Mouse (Mus musculus): ENCODE measurements around the gene Vcp. TPM values are rescaled to one million over a fixed set of nuclear protein-coding genes. Genes with fewer than 3 reads are reported as not detected.

The Vcp gene
- polyA plus RNA-seq, 2 experiments = 80.0 to 176 TPM

DNA sequence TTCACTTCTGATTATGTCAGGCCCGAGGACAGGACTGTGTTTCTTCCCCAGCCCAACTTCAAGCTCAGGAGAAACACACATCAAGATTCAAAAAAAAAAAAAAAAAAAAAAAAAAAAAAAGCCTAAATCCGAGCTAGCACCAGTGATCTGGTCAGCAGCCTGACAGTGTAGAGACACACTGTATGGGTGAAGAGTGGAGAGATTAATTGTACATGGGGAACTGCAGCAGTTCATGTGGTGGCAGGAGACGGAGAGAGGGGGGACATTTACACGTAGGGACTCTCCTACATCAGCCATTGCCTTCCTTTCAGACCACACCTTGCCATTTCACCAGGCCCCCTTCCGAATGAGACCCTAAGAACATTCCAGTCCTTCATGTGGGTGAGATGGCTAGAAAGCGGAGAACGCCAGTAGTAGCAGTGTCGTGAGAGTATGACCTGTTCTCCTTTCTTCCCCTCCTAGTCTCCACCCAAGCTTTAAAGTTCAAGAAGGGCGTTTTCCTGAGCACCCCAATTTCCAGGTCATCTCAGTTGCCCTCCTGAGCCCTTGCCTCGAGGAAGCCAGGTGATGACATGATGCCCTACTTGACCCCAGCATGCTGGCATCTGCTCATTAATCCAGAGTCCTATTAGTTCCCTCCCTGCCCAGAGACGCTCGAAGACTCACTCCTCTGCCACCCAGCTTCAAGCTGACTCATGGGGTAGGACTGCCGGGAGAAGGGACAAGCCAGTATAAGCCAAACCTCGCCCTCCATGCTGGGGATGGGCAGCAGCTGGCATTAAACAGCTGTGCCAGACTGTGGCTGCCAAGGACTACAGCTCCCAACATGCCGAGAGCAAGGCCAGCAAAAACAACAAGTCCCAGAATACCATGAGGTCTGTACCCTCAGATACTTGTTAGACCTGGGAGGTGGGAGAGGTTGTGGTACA lies 38.5 kb upstream of the Vcp start:
- H3K9ac ChIP-seq (replicated peaks) = peak overlapping the region; percentile 93
- peak overlapping the region; percentile 86 for H3K4me2 ChIP-seq (ENCODE audit: low read depth)
- 40% methylated on average over 15 of the region's 15 CpGs for WGBS (ENCODE audit: insufficient replicate concordance)
- peak in 1 of 3 experiments; percentile 47 for DNase-seq (ENCODE audit: low read depth in 3 of 3, low spot score in 3 of 3)
- H3K4me3 ChIP-seq (ENCODE audit: insufficient read depth in 1 of 2, low read depth in 2 of 2, low read length in 2 of 2) = peak overlapping the region; percentile 76 to 84
- ATAC-seq (ENCODE audit: insufficient read depth) = peak; percentile 29; the same call in 1 of the 2 replicates
- no peaks in the 10 kb centered on the region for H3K27me3 ChIP-seq (ENCODE audit: control insufficient read depth, insufficient read depth, low read length)
- peaks cover 33 to 38% of the 10 kb centered on the region in 2 experiments for H3K4me1 ChIP-seq (replicated peaks; ENCODE audit: control insufficient read depth in 2 of 2, insufficient read depth in 2 of 2, low read length in 1 of 2)
- TF ChIP-seq EP300 (IDR thresholded peaks at IDR 0.05; ENCODE audit: low read depth) = no peak
- TF ChIP-seq CTCF (IDR thresholded peaks at IDR 0.05; ENCODE audit: low read depth) = no peak
- peak overlapping the region; percentile 98 for H3K27ac ChIP-seq
- H3K9me3 ChIP-seq (ENCODE audit: control insufficient read depth, low read length) = no peaks in the 10 kb centered on the region
- peaks cover 20% of the 10 kb centered on the region for H3K36me3 ChIP-seq (replicated peaks; ENCODE audit: control insufficient read depth, insufficient read depth, low read depth)

GRCm38 (mm10) chr4:43037860-43038566 lies 37.7 kb upstream of the Vcp start:
- under 1% methylated on average over 4 of the region's 4 CpGs for WGBS (ENCODE audit: insufficient replicate concordance)
- Histone ChIP-seq H3K9me3 (ENCODE audit: control insufficient read depth, low read length) (no peaks in the 10 kb centered on the region), H3K4me2 (ENCODE audit: low read depth) (peak overlapping the region; percentile 86), H3K9ac (replicated peaks) (peak overlapping the region; percentile 93), H3K27me3 (ENCODE audit: control insufficient read depth, insufficient read depth, low read length) (no peaks in the 10 kb centered on the region), H3K36me3 (replicated peaks; ENCODE audit: control insufficient read depth, insufficient read depth, low read depth) (peaks cover 22% of the 10 kb centered on the region), H3K4me3 (ENCODE audit: insufficient read depth in 1 of 2, low read depth in 2 of 2, low read length in 2 of 2) (peak overlapping the region; percentile 76 to 84), H3K27ac (peak overlapping the region; percentile 98), H3K4me1 (replicated peaks; ENCODE audit: control insufficient read depth in 2 of 2, insufficient read depth in 2 of 2, low read length in 1 of 2) (peaks cover 30 to 35% of the 10 kb centered on the region in 2 experiments)
- DNase-seq (ENCODE audit: low read depth in 3 of 3, low spot score in 3 of 3) (peak; percentile 85 to 86 (median 86)), ATAC-seq (ENCODE audit: insufficient read depth) (peak; percentile 63)
- TF ChIP-seq CTCF (IDR thresholded peaks at IDR 0.05; ENCODE audit: low read depth) (no peak; the same call in 1 of the 2 replicates), EP300 (IDR thresholded peaks at IDR 0.05; ENCODE audit: low read depth) (peak; percentile 95)

GRCm38 (mm10) chr4:43036356-43036755 lies 36.0 kb upstream of the Vcp start:
- TF ChIP-seq CTCF (IDR thresholded peaks at IDR 0.05; ENCODE audit: low read depth) = no peak
- TF ChIP-seq EP300 (IDR thresholded peaks at IDR 0.05; ENCODE audit: low read depth) = no peak
- Histone ChIP-seq H3K4me3 (ENCODE audit: insufficient read depth in 1 of 2, low read depth in 2 of 2, low read length in 2 of 2) (peak overlapping the region in 1 of 2 experiments; percentile 76; a peak in 2 of 4 replicates), H3K4me2 (ENCODE audit: low read depth) (peak overlapping the region; percentile 86), H3K9ac (replicated peaks) (peak overlapping the region; percentile 93; the same call in 1 of the 2 replicates), H3K27me3 (ENCODE audit: control insufficient read depth, insufficient read depth, low read length) (no peaks in the 10 kb centered on the region), H3K36me3 (replicated peaks; ENCODE audit: control insufficient read depth, insufficient read depth, low read depth) (peaks cover 22% of the 10 kb centered on the region), H3K9me3 (ENCODE audit: control insufficient read depth, low read length) (no peaks in the 10 kb centered on the region), H3K27ac (no peak overlapping the region), H3K4me1 (replicated peaks; ENCODE audit: control insufficient read depth in 2 of 2, insufficient read depth in 2 of 2, low read length in 1 of 2) (peaks cover 35 to 38% of the 10 kb centered on the region in 2 experiments)
- WGBS (ENCODE audit: insufficient replicate concordance) = 82% methylated on average over 10 of the region's 10 CpGs
- DNase-seq (ENCODE audit: low read depth in 3 of 3, low spot score in 3 of 3) (no peak), ATAC-seq (ENCODE audit: insufficient read depth) (no peak)

DNA sequence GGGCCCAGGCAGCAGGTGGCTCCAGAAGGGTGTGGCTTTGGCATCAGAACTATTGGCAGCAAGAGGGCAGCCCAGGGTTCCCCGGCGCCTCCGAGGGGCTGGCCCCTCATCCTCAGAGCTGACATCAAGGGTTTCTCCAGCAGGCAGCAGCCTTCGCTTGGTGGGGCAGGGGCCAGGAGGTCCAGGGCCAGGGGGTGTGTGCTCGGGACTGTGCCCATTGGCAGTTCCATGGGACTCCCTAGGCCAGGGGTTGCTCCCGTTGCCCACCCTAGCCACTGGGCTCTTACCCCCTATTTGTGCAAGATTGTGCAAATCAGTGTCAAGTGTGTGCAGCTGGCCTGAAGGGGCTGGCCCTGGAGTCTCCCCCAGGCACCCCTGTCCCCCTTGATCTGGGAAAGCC lies 35.5 kb upstream of the Vcp start:
- TF ChIP-seq CTCF (IDR thresholded peaks at IDR 0.05; ENCODE audit: low read depth) = peak; percentile 13; the same call in 1 of the 2 replicates
- TF ChIP-seq EP300 (IDR thresholded peaks at IDR 0.05; ENCODE audit: low read depth) = no peak
- peaks cover 22% of the 10 kb centered on the region for H3K36me3 ChIP-seq (replicated peaks; ENCODE audit: control insufficient read depth, insufficient read depth, low read depth)
- H3K4me1 ChIP-seq (replicated peaks; ENCODE audit: control insufficient read depth in 2 of 2, insufficient read depth in 2 of 2, low read length in 1 of 2) = peaks cover 34 to 38% of the 10 kb centered on the region in 2 experiments
- H3K9me3 ChIP-seq (ENCODE audit: control insufficient read depth, low read length) = no peaks in the 10 kb centered on the region
- H3K27ac ChIP-seq = no peak overlapping the region
- DNase-seq (ENCODE audit: low read depth in 3 of 3, low spot score in 3 of 3) = no peak
- WGBS (ENCODE audit: insufficient replicate concordance) = 75% methylated on average over 6 of the region's 6 CpGs
- peak overlapping the region; percentile 15; the same call in 1 of the 2 replicates for H3K4me2 ChIP-seq (ENCODE audit: low read depth)
- no peak overlapping the region for H3K4me3 ChIP-seq (ENCODE audit: insufficient read depth in 1 of 2, low read depth in 2 of 2, low read length in 2 of 2)
- no peaks in the 10 kb centered on the region for H3K27me3 ChIP-seq (ENCODE audit: control insufficient read depth, insufficient read depth, low read length)
- no peak overlapping the region for H3K9ac ChIP-seq (replicated peaks)
- ATAC-seq (ENCODE audit: insufficient read depth) = no peak

All from liver, embryonic 14.5 days (tissue).